Mouse (Mus musculus): ENCODE results near the gene Acss1.

- TF ChIP-seq CTCF (IDR thresholded peaks at IDR 0.05; ENCODE audit: control insufficient read depth, insufficient read depth, insufficient read length) (no peak), USF1 (IDR thresholded peaks at IDR 0.05; ENCODE audit: low read depth) (no peak), MAX (IDR thresholded peaks at IDR 0.05) (no peak), CEBPB (IDR thresholded peaks at IDR 0.05; ENCODE audit: low read depth) (no peak), MYOG (IDR thresholded peaks at IDR 0.05; ENCODE audit: control insufficient read depth, extremely low read depth, insufficient read length) (no peak)
Observed at GRCm38 (mm10) chr2:150656975-150657768, 11.1 kb downstream of the Acss1 start.
